Mouse (Mus musculus) kidney, adult 11 months (tissue): ENCODE measurements around the gene Tia1.

ENCODE experiments used
- DNase-seq: peaks from one replicate; pipeline ENCODE4 v3.0.0; 2022

Gene Tia1

GRCm38 (mm10) chr6:86438272-86439118 lies 34.5 kb downstream of the Tia1 start, which contains the start of gene C87436:
C87436 (plus strand) TSS chr6:86438374.
- peak; percentile 96 for DNase-seq

GRCm38 (mm10) chr6:86439119-86439496 lies 35.1 kb downstream of the Tia1 start:
- DNase-seq, result no peak

- DNase-seq, result no peak
Measured at GRCm38 (mm10) chr6:86439531-86439930, 35.5 kb downstream of the Tia1 start.

- DNase-seq, result no peak
Measured at GRCm38 (mm10) chr6:86441571-86441970, 37.6 kb downstream of the Tia1 start.

GRCm38 (mm10) chr6:86445551-86445950 lies 41.5 kb downstream of the Tia1 start:
- no peak for DNase-seq

- DNase-seq, result no peak
Measured at GRCm38 (mm10) chr6:86446927-86447568, 43.0 kb downstream of the Tia1 start.

GRCm38 (mm10) chr6:86456727-86457126 lies 52.7 kb downstream of the Tia1 start:
- DNase-seq, result no peak

- DNase-seq, result no peak
Measured at GRCm38 (mm10) chr6:86463079-86463478, 59.1 kb downstream of the Tia1 start.

- DNase-seq, result no peak
Measured at GRCm38 (mm10) chr6:86471317-86471716, 67.3 kb downstream of the Tia1 start.

GRCm38 (mm10) chr6:86471760-86472099 lies 67.7 kb downstream of the Tia1 start:
- no peak for DNase-seq

- peak; percentile 99 for DNase-seq
Measured at GRCm38 (mm10) chr6:86472100-86472955, 68.3 kb downstream of the Tia1 start.

- peak; percentile 49 for DNase-seq
Measured at GRCm38 (mm10) chr6:86473077-86473476, 69.1 kb downstream of the Tia1 start.

- peak; percentile 12 for DNase-seq
Measured at GRCm38 (mm10) chr6:86474072-86474471, 70.1 kb downstream of the Tia1 start.

- DNase-seq, result peak; percentile 0
Measured at GRCm38 (mm10) chr6:86474646-86475181, 70.7 kb downstream of the Tia1 start.

- DNase-seq, result no peak
Measured at GRCm38 (mm10) chr6:86475462-86476167, 71.6 kb downstream of the Tia1 start.

GRCm38 (mm10) chr6:86476931-86477330 lies 72.9 kb downstream of the Tia1 start:
- no peak for DNase-seq

GRCm38 (mm10) chr6:86479311-86479710 lies 75.3 kb downstream of the Tia1 start:
- DNase-seq, result peak; percentile 72

GRCm38 (mm10) chr6:86479816-86480188 lies 75.8 kb downstream of the Tia1 start:
- DNase-seq, result no peak

- DNase-seq, result peak; percentile 70
Measured at GRCm38 (mm10) chr6:86480189-86480831, 76.3 kb downstream of the Tia1 start.

GRCm38 (mm10) chr6:86481871-86482270 lies 77.9 kb downstream of the Tia1 start:
- no peak for DNase-seq
